Mouse (Mus musculus): ENCODE measurements around the gene Tsen54. TPM values are rescaled to one million over a fixed set of nuclear protein-coding genes. Genes with fewer than 3 reads are reported as not detected.

Gene Tsen54
- polyA plus RNA-seq, 1 experiment from 2014 or later = 23.5 TPM

DNA sequence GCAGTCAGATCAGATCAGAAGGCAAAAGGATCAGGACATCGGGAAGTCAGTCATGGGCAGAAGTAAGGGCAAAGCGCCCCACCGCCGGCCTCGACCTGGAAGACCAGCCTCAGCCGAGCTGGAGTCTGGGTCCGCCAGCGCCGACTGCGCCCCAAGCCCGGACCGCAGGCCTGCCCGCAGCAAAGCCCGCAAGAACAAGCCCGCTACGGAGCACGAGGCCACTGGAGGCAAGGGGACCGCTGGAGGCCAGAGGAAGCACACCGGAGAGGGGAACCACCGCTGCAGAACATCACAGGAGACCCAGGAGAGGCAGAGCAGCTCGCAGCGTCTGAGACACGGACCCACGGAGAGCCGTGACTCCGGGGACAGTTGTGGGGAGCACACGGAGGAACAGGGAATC is 43.8 kb downstream of the Tsen54 start, which contains the start of gene Myo15b:
Gene Myo15b, plus strand, starts transcription at position 53 of the 400 bp plus-strand sequence.
- no peak for DNase-seq (ENCODE audit: low spot score)

DNA sequence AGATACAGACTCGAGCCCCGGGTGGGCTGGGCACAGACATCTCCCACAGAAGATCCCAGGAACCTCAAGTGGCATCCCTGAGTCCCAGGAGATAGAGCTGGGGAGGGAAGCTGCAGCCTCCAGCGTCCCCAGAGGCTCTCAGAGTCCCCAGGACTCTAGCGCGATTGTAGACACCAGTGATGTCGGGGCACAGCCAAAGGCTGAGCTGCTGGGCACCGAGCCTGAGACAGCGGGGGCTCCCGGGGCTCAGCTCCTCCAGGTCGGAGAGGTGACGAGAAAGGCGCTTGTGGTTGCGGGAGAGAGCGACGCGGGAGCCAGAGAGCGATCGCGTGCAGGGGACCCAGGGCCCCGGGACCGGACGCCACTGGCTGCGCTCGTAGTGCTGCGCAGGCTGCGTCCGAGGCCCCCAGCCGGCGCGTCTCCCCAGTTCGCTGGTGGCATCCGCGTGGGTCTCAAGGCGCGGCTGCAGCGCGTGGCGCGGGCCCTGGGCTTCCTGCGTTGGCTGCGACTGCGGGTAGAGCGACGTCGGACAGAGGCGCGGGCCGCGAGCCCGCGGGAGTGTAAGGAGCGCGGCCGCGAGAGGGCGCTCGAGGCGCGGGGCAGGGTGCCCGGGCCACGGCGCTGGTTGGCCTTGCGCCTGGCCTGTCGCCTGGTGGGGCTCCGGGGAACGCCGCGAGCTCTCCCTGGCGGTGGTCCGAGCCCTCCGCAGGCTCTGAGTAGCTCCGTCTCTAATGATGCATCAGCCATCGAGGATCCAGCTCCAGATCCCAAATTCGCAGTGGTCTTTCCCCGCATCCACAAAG is 44.8 kb downstream of the Tsen54 start:
- DNase-seq (ENCODE audit: low spot score) = peak; percentile 88

DNA sequence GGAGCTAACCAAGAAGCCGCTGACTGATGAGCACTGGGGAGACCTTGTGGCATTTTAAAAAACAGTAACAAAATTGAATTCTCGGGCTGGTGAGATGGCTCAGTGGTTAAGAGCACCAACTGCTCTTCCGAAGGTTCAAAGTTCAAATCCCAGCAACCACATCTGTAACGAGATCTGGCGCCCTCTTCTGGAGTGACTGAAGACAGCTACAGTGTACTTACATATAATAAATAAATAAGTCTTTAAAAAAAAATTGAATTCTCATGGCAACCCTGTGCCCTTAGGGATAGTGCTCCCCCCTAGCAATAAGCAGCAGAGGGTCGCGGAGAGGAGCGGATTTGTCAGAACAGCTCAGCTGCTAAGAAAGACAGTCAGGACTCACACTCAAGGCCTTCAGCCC is 49.4 kb downstream of the Tsen54 start:
- DNase-seq (ENCODE audit: low spot score) = no peak

DNA sequence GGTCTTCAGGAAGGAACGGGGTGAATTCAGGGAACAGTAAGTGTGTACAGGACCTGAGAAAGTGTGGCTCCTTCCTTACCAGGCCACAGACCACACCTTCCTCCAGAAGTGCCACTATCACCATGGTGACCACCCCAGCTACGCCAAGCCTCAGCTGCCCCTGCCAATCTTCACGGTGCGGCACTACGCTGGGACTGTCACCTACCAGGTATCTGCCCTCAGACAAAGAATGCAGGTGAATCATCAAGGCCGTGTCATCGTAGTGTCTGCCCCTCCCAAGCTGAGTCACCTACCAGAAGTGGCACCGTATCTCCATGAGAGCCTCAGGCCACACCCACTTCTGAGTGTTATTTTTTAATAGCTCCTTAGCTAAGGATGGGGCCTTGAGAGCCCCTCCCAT is 54.9 kb downstream of the Tsen54 start:
- no peak for DNase-seq (ENCODE audit: low spot score)

DNA sequence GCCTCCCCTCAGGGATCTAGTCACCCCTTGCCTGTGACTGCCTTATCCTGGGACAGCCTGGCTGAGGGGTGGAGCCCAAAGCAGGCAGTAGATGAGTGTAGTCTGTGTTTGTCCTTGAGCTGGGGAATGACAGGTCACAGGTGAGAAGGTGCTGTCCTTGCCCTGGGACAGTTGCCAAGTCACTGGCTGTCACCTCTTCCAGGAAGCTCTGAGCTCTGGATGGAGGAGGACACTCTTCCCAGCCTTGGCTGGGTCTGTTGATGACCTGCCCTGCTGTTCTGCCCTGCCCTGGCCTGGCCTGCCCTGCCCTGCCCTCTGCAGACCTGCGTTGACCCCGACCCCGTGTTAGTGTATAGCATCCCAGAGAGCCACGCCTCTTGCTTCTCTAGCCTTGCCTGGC is 57.9 kb downstream of the Tsen54 start:
- DNase-seq (ENCODE audit: low spot score) = no peak

Small RNAs within 50 kb of the gene (microRNA-seq; reads per million reads assigned to microRNA genes)
- gene Mir5621 (ENCODE audit: borderline number of aligned reads) = not detected

Other genes with a start within 250 kb of the Tsen54 start
- 81.2 and 85.3 TPM in 2 replicates for gene Mrps7, start 210.8 kb upstream of the Tsen54 start, polyA plus RNA-seq (2015; fragmentation: Nextera tagmentation; extraction: Ambion mirVana)
- gene Gga3, start 210.7 kb upstream of the Tsen54 start, polyA plus RNA-seq (2015; fragmentation: Nextera tagmentation; extraction: Ambion mirVana) = 20.1 and 20.9 TPM in 2 replicates
- gene Mif4gd, start 201.8 kb upstream of the Tsen54 start, polyA plus RNA-seq (2015; fragmentation: Nextera tagmentation; extraction: Ambion mirVana) = 120 and 121 TPM in 2 replicates
- gene Slc25a19, start 186.4 kb upstream of the Tsen54 start, polyA plus RNA-seq (2015; fragmentation: Nextera tagmentation; extraction: Ambion mirVana) = 35.5 and 39.5 TPM in 2 replicates
- 143 and 144 TPM in 2 replicates for gene Grb2, start 106.1 kb upstream of the Tsen54 start, polyA plus RNA-seq (2015; fragmentation: Nextera tagmentation; extraction: Ambion mirVana)
- gene Tmem94, start 49.3 kb upstream of the Tsen54 start, polyA plus RNA-seq (2015; fragmentation: Nextera tagmentation; extraction: Ambion mirVana) = 8.3 and 9.5 TPM in 2 replicates
- 3.5 and 3.7 TPM in 2 replicates for gene Caskin2, start 1.1 kb upstream of the Tsen54 start, polyA plus RNA-seq (2015; fragmentation: Nextera tagmentation; extraction: Ambion mirVana)
- 15.6 and 15.7 TPM in 2 replicates for gene Llgl2, start 9.3 kb downstream of the Tsen54 start, polyA plus RNA-seq (2015; fragmentation: Nextera tagmentation; extraction: Ambion mirVana)
- gene Myo15b, start 43.7 kb downstream of the Tsen54 start, polyA plus RNA-seq (2015; fragmentation: Nextera tagmentation; extraction: Ambion mirVana) = 1.4 and 1.5 TPM in 2 replicates
- gene Smim5, start 85.2 kb downstream of the Tsen54 start, polyA plus RNA-seq (2015; fragmentation: Nextera tagmentation; extraction: Ambion mirVana) = 35.4 and 39.8 TPM in 2 replicates
- gene Smim6, start 97.3 kb downstream of the Tsen54 start, polyA plus RNA-seq (2015; fragmentation: Nextera tagmentation; extraction: Ambion mirVana) = 3.8 and 4.8 TPM in 2 replicates
- 47.2 and 48.8 TPM in 2 replicates for gene Sap30bp, start 118.6 kb downstream of the Tsen54 start, polyA plus RNA-seq (2015; fragmentation: Nextera tagmentation; extraction: Ambion mirVana)
- 16.8 and 18.9 TPM in 2 replicates for gene Recql5, start 118.8 kb downstream of the Tsen54 start, polyA plus RNA-seq (2015; fragmentation: Nextera tagmentation; extraction: Ambion mirVana)
- 7.8 TPM in 2 replicates for gene Itgb4, start 160.0 kb downstream of the Tsen54 start, polyA plus RNA-seq (2015; fragmentation: Nextera tagmentation; extraction: Ambion mirVana)
- 182 and 188 TPM in 2 replicates for gene Galk1, start 198.0 kb downstream of the Tsen54 start, polyA plus RNA-seq (2015; fragmentation: Nextera tagmentation; extraction: Ambion mirVana)
- gene H3f3b, start 213.2 kb downstream of the Tsen54 start, polyA plus RNA-seq (2015; fragmentation: Nextera tagmentation; extraction: Ambion mirVana) = 2,823 and 2,911 TPM in 2 replicates
- 20.5 and 22.9 TPM in 2 replicates for gene Unk, start 215.6 kb downstream of the Tsen54 start, polyA plus RNA-seq (2015; fragmentation: Nextera tagmentation; extraction: Ambion mirVana)

Measured in thymus, postnatal 0 days (tissue).